Mouse (Mus musculus) forebrain, embryonic 11.5 days (tissue): ENCODE data around the gene Dph1. TPM values are rescaled to one million over a fixed set of nuclear protein-coding genes. Genes with fewer than 3 reads are reported as not detected.

ENCODE experiments used
- ATAC-seq: fragments of 200-750 bp; cut with Nextera tagmentation; replicated peaks from 2 replicates; pipeline ENCODE4 v1.8.0; 2017; ENCODE audit warnings: moderate TSS enrichment; ENCODE audit not compliant: low FRiP score
- DNase-seq: peaks from one replicate; pipeline ENCODE4 v3.0.0-alpha.2; 2017; ENCODE audit warnings: low spot score
- H3K27ac ChIP-seq: fragments of 300-500 bp; sonication (generic); 2 replicates; pipeline ENCODE4 v1.5.1; 2014; ENCODE audit warnings: low read depth, low read length
- H3K27me3 ChIP-seq: fragments of 300-500 bp; sonication (generic); 2 replicates; pipeline ENCODE4 v1.6.1; 2014; ENCODE audit warnings: mild to moderate bottlenecking, low read length, mixed read lengths; ENCODE audit not compliant: control insufficient read depth, insufficient read depth
- H3K36me3 ChIP-seq: fragments of 300-500 bp; sonication (generic); 2 replicates; pipeline ENCODE4 v1.6.1; 2014; ENCODE audit warnings: mild to moderate bottlenecking, low read length, moderate library complexity, mixed read lengths; ENCODE audit not compliant: control insufficient read depth, insufficient read depth
- H3K4me1 ChIP-seq: fragments of 300-500 bp; sonication (generic); replicated peaks from 2 replicates; pipeline ENCODE4 v1.6.1; 2014; ENCODE audit warnings: low read length, mixed read lengths; ENCODE audit not compliant: control insufficient read depth, insufficient read depth
- H3K4me2 ChIP-seq: fragments of 300-500 bp; sonication (generic); 2 replicates; pipeline ENCODE4 v1.6.1; 2014; ENCODE audit warnings: low read depth, mild to moderate bottlenecking, low read length, moderate library complexity, mixed read lengths; ENCODE audit not compliant: severe bottlenecking
- H3K4me3 ChIP-seq: fragments of 300-500 bp; sonication (generic); 2 replicates; pipeline ENCODE4 v1.5.1; 2014; ENCODE audit warnings: low read depth, low read length
- H3K9ac ChIP-seq: fragments of 300-500 bp; sonication (generic); 2 replicates; pipeline ENCODE4 v1.6.1; 2014; ENCODE audit warnings: low read length
- H3K9me3 ChIP-seq: fragments of 300-500 bp; sonication (generic); 2 replicates; pipeline ENCODE4 v1.6.1; 2016; ENCODE audit warnings: low read length, mixed read lengths; ENCODE audit not compliant: control insufficient read depth
- WGBS: fragments of 180-500 bp; shearing (Covaris S2); extraction: QIAGEN DNeasy Blood & Tissue Kit; methylation state at CpG from one replicate; pipeline ENCODE4 v1.1.7; 2014; 5-methylcytosine and 5-hydroxymethylcytosine counted together
- polyA plus RNA-seq: library from polyadenylated mRNA; unstranded; fragments of >200 nt; fragmentation: Nextera tagmentation; extraction: Ambion mirVana; gene quantifications from 2 replicates; pipeline ENCODE4 v1.2.1, GENCODE M21; 2014

The Dph1 gene
- polyA plus RNA-seq, 1 experiment from 2014 or later = 21.8 TPM

DNA sequence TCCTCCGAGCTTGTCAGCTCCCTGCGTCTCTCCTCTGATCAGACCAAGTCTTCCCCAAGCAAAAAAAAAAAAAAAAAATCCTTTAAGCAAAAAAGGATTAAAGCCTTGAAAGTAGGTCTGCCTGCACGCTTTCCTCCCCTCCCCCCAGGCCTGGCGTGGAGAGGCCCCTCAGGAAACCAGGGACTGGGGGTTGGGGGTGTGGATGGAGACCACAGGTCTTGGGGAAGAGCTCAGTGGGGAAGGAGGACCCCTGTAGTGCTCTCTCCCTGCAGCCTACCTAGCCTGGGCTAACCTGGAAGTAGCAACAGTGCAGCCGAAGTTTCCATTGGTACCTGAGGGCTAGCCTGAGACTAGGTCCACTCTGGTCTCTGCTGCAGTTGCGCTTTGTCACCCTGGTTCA, 19.7 kb upstream of the Dph1 start:
- Histone ChIP-seq H3K36me3 (no peaks in the 10 kb centered on the region), H3K9ac (no peak overlapping the region), H3K4me1 (peaks cover 16% of the 10 kb centered on the region), H3K9me3 (no peaks in the 10 kb centered on the region), H3K27ac (no peak overlapping the region), H3K4me3 (no peak overlapping the region), H3K27me3 (no peaks in the 10 kb centered on the region), H3K4me2 (no peak overlapping the region)
- ATAC-seq (no peak), DNase-seq (no peak)
- WGBS = 30% methylated on average over 6 of the region's 6 CpGs

GRCm38 (mm10) chr11:75210093-75210492, 19.1 kb upstream of the Dph1 start:
- Histone ChIP-seq H3K4me2 (no peak overlapping the region), H3K9me3 (no peaks in the 10 kb centered on the region), H3K4me3 (no peak overlapping the region), H3K27ac (no peak overlapping the region), H3K27me3 (no peaks in the 10 kb centered on the region), H3K36me3 (no peaks in the 10 kb centered on the region), H3K9ac (no peak overlapping the region), H3K4me1 (peaks cover 16% of the 10 kb centered on the region)
- DNase-seq (no peak), ATAC-seq (no peak)
- WGBS = 57% methylated on average over 4 of the region's 4 CpGs

DNA sequence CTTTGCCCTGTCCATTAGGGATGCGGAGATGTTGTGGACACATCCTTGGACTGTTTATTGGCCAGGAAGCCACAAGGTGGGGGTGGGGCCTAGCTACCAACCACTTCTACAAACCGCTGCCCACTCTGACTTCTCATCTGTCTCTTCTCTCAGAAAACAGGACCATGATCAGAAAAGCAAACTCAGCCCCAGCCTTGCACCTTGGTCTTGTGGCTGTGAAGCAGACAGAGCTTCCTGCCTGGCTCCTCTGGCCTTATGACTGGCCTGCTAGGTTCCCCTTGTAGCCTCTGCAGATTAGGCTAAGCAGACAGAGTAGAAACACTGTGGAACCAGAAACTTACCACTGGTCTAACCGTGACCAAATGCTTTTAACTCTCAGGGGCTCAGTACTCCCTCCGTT, 18.3 kb upstream of the Dph1 start:
- no peak overlapping the region for H3K4me3 ChIP-seq
- ATAC-seq (no peak), DNase-seq (no peak)
- no peaks in the 10 kb centered on the region for H3K27me3 ChIP-seq
- 71% methylated on average over 4 of the region's 4 CpGs for WGBS
- no peaks in the 10 kb centered on the region for H3K36me3 ChIP-seq
- H3K4me1 ChIP-seq = peaks cover 16% of the 10 kb centered on the region
- H3K9ac ChIP-seq = no peak overlapping the region
- H3K9me3 ChIP-seq = no peaks in the 10 kb centered on the region
- no peak overlapping the region for H3K4me2 ChIP-seq
- H3K27ac ChIP-seq = no peak overlapping the region

DNA sequence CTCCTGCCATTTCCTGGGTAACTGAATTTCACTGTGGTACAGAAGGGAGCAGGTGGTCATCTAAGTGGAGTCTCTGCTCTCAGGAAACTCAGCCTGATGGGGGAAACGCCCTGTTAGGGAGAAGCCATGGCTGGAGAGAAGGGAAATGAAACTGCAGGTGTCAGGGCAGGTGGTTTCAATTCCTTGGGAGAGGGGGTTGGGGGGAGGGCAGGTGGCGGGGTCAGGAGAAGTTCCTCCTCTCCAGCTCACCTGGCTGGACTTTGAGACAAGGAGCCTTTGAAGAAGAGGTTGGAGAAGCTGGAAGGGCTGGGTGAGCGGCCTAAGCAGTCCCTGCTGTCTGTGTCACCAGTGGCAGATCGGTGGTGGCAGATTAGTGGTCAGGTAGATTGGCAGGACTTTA, 15.3 kb upstream of the Dph1 start:
- H3K4me3 ChIP-seq = no peak overlapping the region
- H3K4me2 ChIP-seq = no peak overlapping the region
- 77% methylated on average over 4 of the region's 4 CpGs for WGBS
- no peaks in the 10 kb centered on the region for H3K36me3 ChIP-seq
- no peaks in the 10 kb centered on the region for H3K27me3 ChIP-seq
- H3K4me1 ChIP-seq = peaks cover 5% of the 10 kb centered on the region; the same call in 1 of the 2 replicates
- ATAC-seq = no peak
- H3K9ac ChIP-seq = no peak overlapping the region
- no peak overlapping the region for H3K27ac ChIP-seq
- no peak for DNase-seq
- no peaks in the 10 kb centered on the region for H3K9me3 ChIP-seq

DNA sequence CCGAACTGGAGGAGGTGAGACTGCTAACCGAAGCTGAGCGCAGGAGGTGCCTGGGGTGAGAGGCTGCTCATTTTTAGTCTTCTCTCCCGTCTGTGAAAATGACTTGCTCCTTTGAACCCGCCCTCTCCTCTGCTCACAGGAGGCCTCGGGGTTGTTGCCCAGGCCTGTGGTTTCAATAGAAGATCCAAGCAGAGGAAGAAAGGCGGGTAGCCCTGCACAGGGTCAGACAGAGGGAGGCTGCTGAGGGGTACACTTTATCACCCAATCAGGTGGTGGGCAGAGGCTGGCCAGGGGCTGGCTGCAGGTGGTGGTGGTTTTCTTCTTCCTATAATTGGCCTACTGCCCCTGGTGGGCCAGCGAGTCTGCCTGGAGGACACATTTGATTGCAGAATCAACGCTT, 13.4 kb upstream of the Dph1 start:
- Histone ChIP-seq H3K4me2 (no peak overlapping the region), H3K27me3 (no peaks in the 10 kb centered on the region), H3K4me3 (no peak overlapping the region), H3K9ac (no peak overlapping the region), H3K36me3 (no peaks in the 10 kb centered on the region), H3K27ac (no peak overlapping the region), H3K9me3 (no peaks in the 10 kb centered on the region), H3K4me1 (no peaks in the 10 kb centered on the region)
- 32% methylated on average over 9 of the region's 9 CpGs for WGBS
- ATAC-seq (no peak), DNase-seq (no peak)

- no peaks in the 10 kb centered on the region for H3K9me3 ChIP-seq
- 84% methylated on average over 4 of the region's 4 CpGs for WGBS
- H3K9ac ChIP-seq = no peak overlapping the region
- no peaks in the 10 kb centered on the region for H3K27me3 ChIP-seq
- H3K36me3 ChIP-seq = no peaks in the 10 kb centered on the region
- H3K4me2 ChIP-seq = no peak overlapping the region
- H3K4me3 ChIP-seq = no peak overlapping the region
- ATAC-seq = no peak
- no peak for DNase-seq
- no peak overlapping the region for H3K27ac ChIP-seq
- H3K4me1 ChIP-seq = no peaks in the 10 kb centered on the region
These were observed 12.9 kb upstream of the Dph1 start for GRCm38 (mm10) chr11:75203926-75204325.

DNA sequence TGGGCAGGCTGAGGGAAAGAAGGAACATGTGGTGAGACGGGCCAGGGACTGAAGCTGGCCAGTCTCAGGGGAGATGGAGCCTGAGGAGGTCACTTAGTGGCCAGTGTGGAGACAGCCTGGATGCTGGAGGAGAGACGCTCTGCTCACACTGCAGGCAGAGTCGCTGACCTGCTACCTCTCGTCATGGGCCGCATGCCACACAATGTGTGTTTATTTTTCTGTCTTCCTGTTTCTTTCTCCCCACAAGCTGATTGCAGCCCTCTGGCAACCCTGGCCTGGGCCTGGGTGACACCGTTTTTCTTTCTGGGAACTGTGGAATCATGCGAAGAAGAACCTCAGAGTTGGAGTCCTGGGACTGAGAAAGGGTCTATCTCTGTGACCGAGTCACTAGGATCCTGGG, 10.7 kb upstream of the Dph1 start:
- H3K4me2 ChIP-seq = no peak overlapping the region
- no peak overlapping the region for H3K9ac ChIP-seq
- no peaks in the 10 kb centered on the region for H3K36me3 ChIP-seq
- no peak for ATAC-seq
- WGBS = 74% methylated on average over 8 of the region's 8 CpGs
- H3K27me3 ChIP-seq = no peaks in the 10 kb centered on the region
- H3K27ac ChIP-seq = no peak overlapping the region
- H3K4me3 ChIP-seq = no peak overlapping the region
- H3K9me3 ChIP-seq = no peaks in the 10 kb centered on the region
- DNase-seq = no peak
- H3K4me1 ChIP-seq = no peaks in the 10 kb centered on the region

DNA sequence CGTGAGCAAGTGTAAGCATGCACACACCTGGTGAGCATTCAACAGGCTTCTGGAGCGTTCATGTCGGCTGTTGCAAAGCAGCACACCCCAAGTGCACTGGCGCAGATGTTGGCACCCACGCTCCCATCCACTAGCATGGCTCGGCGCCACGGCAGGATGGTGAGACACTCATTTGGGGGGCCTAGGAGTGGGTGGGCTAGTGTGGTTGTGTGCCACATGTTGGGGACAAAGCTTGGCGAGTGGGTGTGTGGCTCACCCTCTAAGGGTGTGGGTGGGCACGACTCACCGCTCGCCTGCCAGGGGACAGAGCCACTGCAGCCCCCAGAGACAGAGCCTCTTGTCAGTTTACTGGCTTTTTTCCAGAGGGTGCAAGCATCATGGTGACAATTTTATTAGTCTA, 9.9 kb upstream of the Dph1 start:
- Histone ChIP-seq H3K27me3 (peaks cover 6% of the 10 kb centered on the region), H3K27ac (no peak overlapping the region), H3K4me1 (no peaks in the 10 kb centered on the region), H3K36me3 (no peaks in the 10 kb centered on the region), H3K9ac (no peak overlapping the region), H3K4me2 (no peak overlapping the region), H3K9me3 (no peaks in the 10 kb centered on the region), H3K4me3 (no peak overlapping the region)
- WGBS = 93% methylated on average over 12 of the region's 12 CpGs
- DNase-seq (no peak), ATAC-seq (no peak)

DNA sequence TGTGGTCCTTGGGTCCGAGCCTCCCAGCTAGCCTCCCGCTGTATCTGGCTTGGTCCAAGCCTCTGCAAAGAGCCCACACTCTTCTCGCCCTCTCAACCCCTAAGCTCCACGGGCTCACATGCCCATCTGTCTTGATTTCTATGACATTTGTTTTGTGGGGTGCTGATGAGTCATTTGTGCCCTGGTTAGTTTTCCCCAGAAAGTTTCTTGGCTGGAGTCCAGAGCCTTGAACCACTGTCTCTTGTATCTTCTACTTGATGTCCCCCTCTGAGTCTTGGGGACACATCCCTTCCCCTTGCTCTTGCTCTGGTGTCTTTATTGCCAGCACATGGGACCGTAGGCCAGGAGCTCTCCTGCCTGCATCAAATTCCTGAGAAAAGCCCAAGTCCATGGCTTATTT, 8.9 kb upstream of the Dph1 start:
- Histone ChIP-seq H3K4me2 (no peak overlapping the region), H3K9me3 (no peaks in the 10 kb centered on the region), H3K36me3 (no peaks in the 10 kb centered on the region), H3K27me3 (peaks cover 15% of the 10 kb centered on the region), H3K4me1 (peaks cover 4% of the 10 kb centered on the region), H3K9ac (no peak overlapping the region), H3K27ac (no peak overlapping the region), H3K4me3 (no peak overlapping the region)
- WGBS = 85% methylated on average over 5 of the region's 5 CpGs
- ATAC-seq (no peak), DNase-seq (no peak)
